Comparison of ENCODE assay signal across 19 mouse cellular contexts in the genomic region with DNA sequence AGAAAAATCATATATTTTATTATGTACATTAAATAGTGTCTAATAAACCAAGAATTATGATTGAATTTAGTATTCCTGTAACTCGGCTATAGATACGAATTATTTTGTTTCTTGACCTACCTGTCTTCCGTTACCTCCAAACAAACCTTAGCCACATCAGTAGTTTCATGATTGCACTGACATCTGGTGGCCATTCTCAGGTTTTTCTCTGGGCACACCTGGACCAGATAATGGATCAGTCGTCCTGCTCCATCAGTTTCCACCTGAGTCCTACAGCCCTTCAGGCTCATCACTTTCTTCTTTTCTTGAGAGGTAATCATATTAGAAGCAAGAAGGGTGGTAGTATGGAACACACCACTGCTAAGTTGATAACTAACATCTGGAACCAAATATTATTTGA.
DNase-seq lines count a peak whose midpoint lies in the region; ATAC-seq and TF ChIP-seq lines count a peak whose summit lies in the region.
"Had no signal": no experiment of that assay in that cellular context is flagged by ENCODE, and none has a peak within 500 bp of the region (broad histone marks: within the 10 kb centered on the region; RNA-seq: fewer than 3 reads in every experiment).

No protein-coding gene starts in this region.

- no peak overlapping the region for H3K9ac ChIP-seq in heart, postnatal 0 days (replicated peaks; ENCODE audit: low read depth, low read length)
- H3K9ac ChIP-seq in forebrain, embryonic 16.5 days (replicated peaks; ENCODE audit: low read depth, low read length) = no peak overlapping the region
- H3K9ac ChIP-seq: heart, embryonic 13.5 days; neural tube, embryonic 15.5 days had no signal

- no peak overlapping the region for H3K27ac ChIP-seq in heart, postnatal 0 days (ENCODE audit: low read depth)
- no peak overlapping the region for H3K27ac ChIP-seq in layer of hippocampus, adult 2 months
- H3K27ac ChIP-seq in forebrain, embryonic 16.5 days (ENCODE audit: low read length) = no peak overlapping the region
- H3K27ac ChIP-seq: heart, embryonic 13.5 days; neural tube, embryonic 15.5 days had no signal

- DNase-seq in heart, postnatal 0 days (ENCODE audit: low spot score) = no peak
- DNase-seq in heart, postnatal 25 days (ENCODE audit: low spot score) = no peak
- DNase-seq in layer of hippocampus, adult 2 months (ENCODE audit: low spot score in 2 of 2) = no peak
- DNase-seq in layer of hippocampus, adult 8-10 months (ENCODE audit: low spot score in 2 of 2) = no peak
- DNase-seq in A20 (ENCODE audit: low read depth, low spot score) = peak; percentile 3
- DNase-seq in R1 (ENCODE audit: low read depth, low spot score) = peak; percentile 1
- DNase-seq: adrenal gland, adult 2 months; B cell, adult 2 months; cerebellum, adult 11 months; cerebellum, postnatal 14 days; embryo, embryonic 11 days; layer of hippocampus, postnatal 36 days; left cerebral cortex, postnatal 4 days; thymus, postnatal 36 days had no signal

- WGBS in heart, postnatal 0 days = 61% methylated on average over 4 of the region's 4 CpGs
- 75% methylated on average over 4 of the region's 4 CpGs for WGBS in forebrain, embryonic 16.5 days

- no peaks in the 10 kb centered on the region for H3K4me1 ChIP-seq in heart, postnatal 0 days (ENCODE audit: control insufficient read depth, insufficient read depth)
- H3K4me1 ChIP-seq in forebrain, embryonic 16.5 days (replicated peaks; ENCODE audit: control insufficient read depth, insufficient read depth, low read length) = no peaks in the 10 kb centered on the region
- H3K4me1 ChIP-seq: heart, embryonic 13.5 days; neural tube, embryonic 15.5 days had no signal

- no peaks in the 10 kb centered on the region for H3K27me3 ChIP-seq in heart, postnatal 0 days (ENCODE audit: control insufficient read depth, insufficient read depth, low read length)
- H3K27me3 ChIP-seq in forebrain, embryonic 16.5 days (replicated peaks; ENCODE audit: control insufficient read depth, insufficient read depth, low read length) = no peaks in the 10 kb centered on the region
- H3K27me3 ChIP-seq: heart, embryonic 13.5 days; neural tube, embryonic 15.5 days had no signal

- no peak overlapping the region for H3K4me3 ChIP-seq in heart, postnatal 0 days (ENCODE audit: low read depth, low read length)
- no peak overlapping the region for H3K4me3 ChIP-seq in layer of hippocampus, adult 2 months
- no peak overlapping the region for H3K4me3 ChIP-seq in forebrain, embryonic 16.5 days (replicated peaks; ENCODE audit: low read length)
- H3K4me3 ChIP-seq: heart, embryonic 13.5 days; myocyte; neural tube, embryonic 15.5 days had no signal

- no peak overlapping the region for H3K4me2 ChIP-seq in heart, postnatal 0 days (ENCODE audit: low read depth, low read length)
- H3K4me2 ChIP-seq in forebrain, embryonic 16.5 days (ENCODE audit: low read length) = no peak overlapping the region
- H3K4me2 ChIP-seq: heart, embryonic 13.5 days; neural tube, embryonic 15.5 days had no signal

- peak; percentile 41 for TF ChIP-seq CTCF in heart, postnatal 0 days (IDR thresholded peaks at IDR 0.05; ENCODE audit: low read depth)
- peak; percentile 44 for TF ChIP-seq CTCF in layer of hippocampus, adult 2 months (conservative IDR thresholded peaks at IDR 0.05)

- no peak for TF ChIP-seq EP300 in heart, postnatal 0 days (IDR thresholded peaks at IDR 0.05; ENCODE audit: low read depth)

- H3K9me3 ChIP-seq in heart, postnatal 0 days (replicated peaks; ENCODE audit: control insufficient read depth, low read length) = no peaks in the 10 kb centered on the region
- 0 out of 2 replicates have a peak, but pooled peaks cover 2% of the 10 kb centered on the region for H3K9me3 ChIP-seq in forebrain, embryonic 16.5 days (ENCODE audit: control insufficient read depth, low read length)
- H3K9me3 ChIP-seq: neural tube, embryonic 15.5 days had no signal

- no peak for ATAC-seq in heart, postnatal 0 days (ENCODE audit: insufficient read depth, low read depth)
- no peak for ATAC-seq in monocyte, adult 5-6 weeks (replicated peaks; ENCODE audit: insufficient number of reproducible peaks, low FRiP score, low TSS enrichment, poor library complexity, severe bottlenecking)
- ATAC-seq in forebrain, embryonic 16.5 days = no peak

- intact Hi-C loops in heart, postnatal 25 days (cut with DNase I) = loop anchor here (10.0 kb wide), 1 partner anchor 495 kb away; no protein-coding TSS in a partner anchor

- 0 out of 2 replicates have a peak, but pooled peaks cover 4% of the 10 kb centered on the region for H3K36me3 ChIP-seq in heart, postnatal 0 days (replicated peaks; ENCODE audit: control insufficient read depth, insufficient read depth, low read length)
- no peaks in the 10 kb centered on the region for H3K36me3 ChIP-seq in forebrain, embryonic 16.5 days (ENCODE audit: control insufficient read depth, insufficient read depth)
- H3K36me3 ChIP-seq: neural tube, embryonic 15.5 days had no signal

Comparison
In these comparisons a context has a peak if more than half of its experiments do, and no peak if none do; other contexts are left out.
1. DNase-seq: peak in A20 (single experiment) and R1 (single experiment); none in heart, postnatal 0 days (single experiment), heart, postnatal 25 days (single experiment), layer of hippocampus, adult 2 months (0 of 2) and layer of hippocampus, adult 8-10 months (0 of 2).